In genomic region chr3:82144725-82145125, GRCm38 (mm10) we compare ENCODE assay signal across 7 mouse cellular contexts. TPM values are rescaled to one million over a fixed set of nuclear protein-coding genes. Genes with fewer than 3 reads are reported as not detected.
DNase-seq lines count a peak whose midpoint lies in the region; ATAC-seq and TF ChIP-seq lines count a peak whose summit lies in the region.

No protein-coding gene starts in this region.

- H3K9me3 ChIP-seq in lung, embryonic 14.5 days (ENCODE audit: low read depth, low read length) = no peaks in the 10 kb centered on the region
- H3K9me3 ChIP-seq in embryonic facial prominence, embryonic 15.5 days (replicated peaks) = no peaks in the 10 kb centered on the region
- no peaks in the 10 kb centered on the region for H3K9me3 ChIP-seq in liver, embryonic 16.5 days (replicated peaks; ENCODE audit: control insufficient read depth, low read length)
- no peaks in the 10 kb centered on the region for H3K9me3 ChIP-seq in stomach, embryonic 15.5 days

- no peaks in the 10 kb centered on the region for H3K36me3 ChIP-seq in lung, embryonic 14.5 days (ENCODE audit: insufficient read depth)
- H3K36me3 ChIP-seq in embryonic facial prominence, embryonic 15.5 days = no peaks in the 10 kb centered on the region
- no peaks in the 10 kb centered on the region for H3K36me3 ChIP-seq in liver, embryonic 16.5 days (ENCODE audit: control insufficient read depth, insufficient read depth)
- H3K36me3 ChIP-seq in stomach, embryonic 15.5 days = no peaks in the 10 kb centered on the region

- peak overlapping the region; percentile 88 for H3K27ac ChIP-seq in lung, embryonic 14.5 days (ENCODE audit: low read depth)
- no peak overlapping the region for H3K27ac ChIP-seq in embryonic facial prominence, embryonic 15.5 days (replicated peaks)
- no peak overlapping the region for H3K27ac ChIP-seq in liver, embryonic 16.5 days (ENCODE audit: low read length)
- H3K27ac ChIP-seq in stomach, embryonic 15.5 days = peak overlapping the region; percentile 68

- no peak for TF ChIP-seq CTCF in lung, embryonic 14.5 days (IDR thresholded peaks at IDR 0.05; ENCODE audit: low read depth)

- no peaks in the 10 kb centered on the region for H3K27me3 ChIP-seq in lung, embryonic 14.5 days (ENCODE audit: insufficient read depth, low read length)
- H3K27me3 ChIP-seq in embryonic facial prominence, embryonic 15.5 days = 0 out of 2 replicates have a peak, but pooled peaks cover 3% of the 10 kb centered on the region
- peaks cover 8% of the 10 kb centered on the region; the same call in 1 of the 2 replicates for H3K27me3 ChIP-seq in liver, embryonic 16.5 days (ENCODE audit: control insufficient read depth, insufficient read depth, low read depth, low read length)
- no peaks in the 10 kb centered on the region for H3K27me3 ChIP-seq in stomach, embryonic 15.5 days (replicated peaks)

- peak overlapping the region; percentile 69 for H3K4me3 ChIP-seq in lung, embryonic 14.5 days (ENCODE audit: low read depth, low read length)
- peak overlapping the region; percentile 50 for H3K4me3 ChIP-seq in embryonic facial prominence, embryonic 15.5 days (replicated peaks)
- peak overlapping the region; percentile 37 for H3K4me3 ChIP-seq in liver, embryonic 16.5 days (ENCODE audit: low read depth, low read length)
- peak overlapping the region; percentile 64 for H3K4me3 ChIP-seq in stomach, embryonic 15.5 days (replicated peaks)

- DNase-seq in lung, embryonic 14.5 days = peak; percentile 50
- no peak for DNase-seq in lung, adult 18-20 months
- DNase-seq in heart, postnatal 4 days = peak; percentile 8
- no peak for DNase-seq in thymus, postnatal 0 days (ENCODE audit: low spot score)

- ATAC-seq in lung, embryonic 14.5 days (ENCODE audit: insufficient read depth) = peak; percentile 9
- ATAC-seq in embryonic facial prominence, embryonic 15.5 days (ENCODE audit: insufficient number of reproducible peaks, low FRiP score, low TSS enrichment, low read depth) = peak; percentile 29; the same call in 1 of the 2 replicates
- no peak for ATAC-seq in liver, embryonic 16.5 days (ENCODE audit: low read depth)
- peak; percentile 9; the same call in 1 of the 2 replicates for ATAC-seq in stomach, embryonic 15.5 days (ENCODE audit: insufficient read depth, low FRiP score, low read depth)

- 3% methylated on average over 14 of the region's 14 CpGs for WGBS in lung, embryonic 14.5 days
- 10% methylated on average over 14 of the region's 14 CpGs for WGBS in embryonic facial prominence, embryonic 15.5 days
- 11% methylated on average over 14 of the region's 14 CpGs for WGBS in liver, embryonic 16.5 days (ENCODE audit: insufficient replicate concordance)
- 5% methylated on average over 14 of the region's 14 CpGs for WGBS in stomach, embryonic 15.5 days

- H3K9ac ChIP-seq in lung, embryonic 14.5 days = peak overlapping the region; percentile 81
- 0 out of 2 replicates have a peak overlapping the region, but pooled peaks have one; percentile 6 for H3K9ac ChIP-seq in embryonic facial prominence, embryonic 15.5 days
- no peak overlapping the region for H3K9ac ChIP-seq in liver, embryonic 16.5 days (ENCODE audit: low read depth, low read length)
- H3K9ac ChIP-seq in stomach, embryonic 15.5 days = peak overlapping the region; percentile 50

- H3K4me2 ChIP-seq in lung, embryonic 14.5 days = peak overlapping the region; percentile 75
- peak overlapping the region; percentile 85 for H3K4me2 ChIP-seq in embryonic facial prominence, embryonic 15.5 days (replicated peaks)
- peak overlapping the region; percentile 17; the same call in 1 of the 2 replicates for H3K4me2 ChIP-seq in liver, embryonic 16.5 days (ENCODE audit: low read depth, low read length)
- H3K4me2 ChIP-seq in stomach, embryonic 15.5 days = peak overlapping the region; percentile 69

- peaks cover 13% of the 10 kb centered on the region for H3K4me1 ChIP-seq in lung, embryonic 14.5 days (ENCODE audit: insufficient read depth)
- peaks cover 9% of the 10 kb centered on the region for H3K4me1 ChIP-seq in embryonic facial prominence, embryonic 15.5 days
- no peaks in the 10 kb centered on the region for H3K4me1 ChIP-seq in liver, embryonic 16.5 days (ENCODE audit: control insufficient read depth, low read depth, low read length)
- H3K4me1 ChIP-seq in stomach, embryonic 15.5 days = peaks cover 8% of the 10 kb centered on the region

RNA-seq across cellular contexts. Expression of gene Gucy1a1, which starts 0.9 kb away (rescaled TPM):
- polyA plus RNA-seq in lung, embryonic 14.5 days (2014; fragmentation: Nextera tagmentation; extraction: Ambion mirVana) = 111 and 117 TPM in 2 replicates
- polyA plus RNA-seq in embryonic facial prominence, embryonic 15.5 days (2015; fragmentation: Nextera tagmentation; extraction: Ambion mirVana) = 11.7 and 11.9 TPM in 2 replicates
- 10 to 100 TPM; 39.6 to 39.7 TPM for total RNA-seq in heart, postnatal 4 days (2021)
- polyA plus RNA-seq in liver, embryonic 16.5 days (2015; fragmentation: Nextera tagmentation; extraction: Ambion mirVana) = 4.8 and 6.6 TPM in 2 replicates
- 46.0 and 51.7 TPM in 2 replicates for polyA plus RNA-seq in stomach, embryonic 15.5 days (2015; fragmentation: Nextera tagmentation; extraction: Ambion mirVana)
- 2.8 and 2.9 TPM in 2 replicates for polyA plus RNA-seq in thymus, postnatal 0 days (2015; fragmentation: Nextera tagmentation; extraction: Ambion mirVana)

Comparison
In these comparisons a context has a peak if more than half of its experiments do, and no peak if none do; other contexts are left out.
1. DNase-seq: peak in lung, embryonic 14.5 days (single experiment) and heart, postnatal 4 days (single experiment); none in lung, adult 18-20 months (0 of 2) and thymus, postnatal 0 days (single experiment).
2. H3K27ac ChIP-seq: peak in lung, embryonic 14.5 days (single experiment) and stomach, embryonic 15.5 days (single experiment); none in embryonic facial prominence, embryonic 15.5 days (single experiment) and liver, embryonic 16.5 days (single experiment).
3. H3K4me2 ChIP-seq: peak in every context shown above with its lines; median percentile 85 in embryonic facial prominence, embryonic 15.5 days; 75 in lung, embryonic 14.5 days; 69 in stomach, embryonic 15.5 days; 17 in liver, embryonic 16.5 days.
4. Peak in every context shown above with its lines, with median percentiles within 50 percentile points of each other: H3K4me3 ChIP-seq.